9 mouse cellular contexts compared by ENCODE assay signal in genomic region chr19:32320366-32320666, GRCm38 (mm10).
DNase-seq lines count a peak whose midpoint lies in the region; ATAC-seq lines count a peak whose summit lies in the region.
"Had no signal": no experiment of that assay in that cellular context is flagged by ENCODE, and none has a peak within 500 bp of the region (broad histone marks: within the 10 kb centered on the region; RNA-seq: fewer than 3 reads in every experiment).

No protein-coding gene starts in this region.

- no peaks in the 10 kb centered on the region for H3K9me3 ChIP-seq in embryonic facial prominence, embryonic 11.5 days (replicated peaks; ENCODE audit: control insufficient read depth, low read length)
- H3K9me3 ChIP-seq in kidney, embryonic 15.5 days (replicated peaks) = no peaks in the 10 kb centered on the region
- H3K9me3 ChIP-seq in forebrain, embryonic 12.5 days = no peaks in the 10 kb centered on the region
- H3K9me3 ChIP-seq: midbrain, embryonic 12.5 days had no signal

- 51% methylated on average over 4 of the region's 4 CpGs for WGBS in embryonic facial prominence, embryonic 11.5 days
- whole genome bisulfite sequencing in kidney, embryonic 15.5 days = 44% methylated on average over 4 of the region's 4 CpGs
- 51% methylated on average over 4 of the region's 4 CpGs for WGBS in forebrain, embryonic 12.5 days

- peak; percentile 40 to 50 for DNase-seq in layer of hippocampus, postnatal 10 days (ENCODE audit: low spot score in 2 of 2)
- DNase-seq in layer of hippocampus, adult 9-10 months (ENCODE audit: low spot score) = no peak
- DNase-seq in R1 (ENCODE audit: low read depth, low spot score) = peak; percentile 75
- DNase-seq in embryonic facial prominence, embryonic 11.5 days (ENCODE audit: low spot score) = peak; percentile 56
- DNase-seq in lung, postnatal 14 days = peak; percentile 87
- peak; percentile 79 to 94 for DNase-seq in spleen, adult 18-20 months

- ATAC-seq in embryonic facial prominence, embryonic 11.5 days (replicated peaks; ENCODE audit: insufficient number of reproducible peaks, low FRiP score, low TSS enrichment, low read depth) = no peak
- ATAC-seq in kidney, embryonic 15.5 days (replicated peaks; ENCODE audit: low FRiP score) = no peak
- no peak for ATAC-seq in forebrain, embryonic 12.5 days (ENCODE audit: low FRiP score)

- no peaks in the 10 kb centered on the region; the same call in 1 of the 2 replicates for H3K4me1 ChIP-seq in embryonic facial prominence, embryonic 11.5 days (ENCODE audit: control insufficient read depth, insufficient read depth, low read length)
- H3K4me1 ChIP-seq in kidney, embryonic 15.5 days = peaks cover 61% of the 10 kb centered on the region
- H3K4me1 ChIP-seq in forebrain, embryonic 12.5 days = peaks cover 28% of the 10 kb centered on the region

- H3K36me3 ChIP-seq in embryonic facial prominence, embryonic 11.5 days (replicated peaks; ENCODE audit: control insufficient read depth, insufficient read depth, low read depth, low read length) = no peaks in the 10 kb centered on the region
- no peaks in the 10 kb centered on the region for H3K36me3 ChIP-seq in kidney, embryonic 15.5 days
- no peaks in the 10 kb centered on the region for H3K36me3 ChIP-seq in forebrain, embryonic 12.5 days (replicated peaks)
- H3K36me3 ChIP-seq: midbrain, embryonic 12.5 days had no signal

- no peak overlapping the region for H3K4me3 ChIP-seq in embryonic facial prominence, embryonic 11.5 days (ENCODE audit: low read depth, low read length)
- no peak overlapping the region for H3K4me3 ChIP-seq in kidney, embryonic 15.5 days (replicated peaks)
- no peak overlapping the region for H3K4me3 ChIP-seq in forebrain, embryonic 12.5 days (replicated peaks)
- H3K4me3 ChIP-seq: midbrain, embryonic 12.5 days had no signal

- no peaks in the 10 kb centered on the region for H3K27me3 ChIP-seq in embryonic facial prominence, embryonic 11.5 days (ENCODE audit: control insufficient read depth, insufficient read depth, low read length)
- H3K27me3 ChIP-seq in kidney, embryonic 15.5 days = no peaks in the 10 kb centered on the region
- H3K27me3 ChIP-seq in forebrain, embryonic 12.5 days = peaks cover 23% of the 10 kb centered on the region
- H3K27me3 ChIP-seq: midbrain, embryonic 12.5 days had no signal

- no peak overlapping the region for H3K27ac ChIP-seq in embryonic facial prominence, embryonic 11.5 days (replicated peaks; ENCODE audit: low read depth, low read length)
- H3K27ac ChIP-seq in kidney, embryonic 15.5 days = peak overlapping the region; percentile 37; the same call in 1 of the 2 replicates
- H3K27ac ChIP-seq in forebrain, embryonic 12.5 days = no peak overlapping the region
- H3K27ac ChIP-seq: midbrain, embryonic 12.5 days had no signal

- no peak overlapping the region for H3K4me2 ChIP-seq in embryonic facial prominence, embryonic 11.5 days (ENCODE audit: low read depth, low read length)
- H3K4me2 ChIP-seq in kidney, embryonic 15.5 days = no peak overlapping the region
- H3K4me2 ChIP-seq in forebrain, embryonic 12.5 days = no peak overlapping the region
- H3K4me2 ChIP-seq: midbrain, embryonic 12.5 days had no signal

- no peak overlapping the region for H3K9ac ChIP-seq in embryonic facial prominence, embryonic 11.5 days (replicated peaks; ENCODE audit: low read length)
- H3K9ac ChIP-seq in kidney, embryonic 15.5 days = no peak overlapping the region
- no peak overlapping the region for H3K9ac ChIP-seq in forebrain, embryonic 12.5 days
- H3K9ac ChIP-seq: midbrain, embryonic 12.5 days had no signal
